Mouse (Mus musculus): ENCODE results near the gene Camkk1.

DNA sequence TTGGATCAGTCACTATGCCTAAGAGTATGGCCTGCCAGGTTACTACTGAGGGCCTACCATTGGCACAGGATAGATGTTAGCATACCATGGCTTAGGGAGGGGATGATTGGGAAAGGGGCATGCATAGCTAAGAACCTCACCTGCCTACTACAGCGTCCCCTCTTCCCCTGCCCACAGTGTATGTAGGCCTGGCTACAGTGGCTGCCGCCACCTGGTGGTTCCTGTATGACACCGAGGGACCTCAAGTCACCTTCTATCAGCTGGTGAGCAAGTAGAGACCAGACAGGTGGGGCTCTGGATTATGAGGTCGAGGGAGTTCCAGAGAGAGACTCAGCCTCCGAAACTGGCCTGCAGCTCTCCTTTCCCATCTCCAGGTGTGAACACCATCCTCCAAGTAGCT is 35.5 kb upstream of the Camkk1 start:
- peak; percentile 48; the same call in 1 of the 2 replicates for TF ChIP-seq CTCF (IDR thresholded peaks at IDR 0.05; ENCODE audit: extremely low read depth, insufficient read depth, insufficient read length, insufficient replicate concordance)
- TF ChIP-seq POLR2A (IDR thresholded peaks at IDR 0.05; ENCODE audit: low read depth, low read length), result no peak

Measured in spleen, adult 2 months (tissue).